In the genomic region with DNA sequence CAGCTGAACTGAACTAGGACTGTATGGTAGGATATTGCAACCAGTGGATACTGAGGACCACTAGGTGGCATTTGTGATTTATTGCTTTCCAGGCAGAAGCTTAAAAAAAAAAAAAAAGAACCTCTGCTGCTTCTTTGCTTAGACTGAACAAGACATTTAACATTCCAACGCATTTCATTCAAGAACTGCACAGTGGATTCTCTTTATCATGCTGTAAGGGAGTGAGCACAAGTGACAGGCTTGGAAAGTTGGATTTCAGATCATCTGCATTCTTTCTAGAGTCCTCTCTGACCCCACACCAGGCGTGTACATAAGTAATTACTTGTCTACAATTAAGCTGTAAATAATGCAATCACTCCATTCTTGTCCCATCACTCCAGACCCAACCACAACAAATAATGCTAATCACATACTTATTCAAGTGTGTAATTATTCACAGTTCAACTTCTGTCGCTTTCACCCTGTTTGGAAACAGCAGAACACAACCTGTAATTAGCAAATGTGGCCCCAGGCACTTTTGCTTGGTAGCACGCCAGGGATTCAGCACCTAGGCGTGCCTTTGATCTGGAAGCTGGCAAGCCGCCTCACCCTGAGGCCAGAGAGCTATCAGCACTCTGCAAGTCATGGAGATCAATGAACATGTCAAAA, we compare ENCODE assay signal across 8 mouse cellular contexts.
DNase-seq lines count a peak whose midpoint lies in the region; ATAC-seq lines count a peak whose summit lies in the region.

No protein-coding gene starts in this region.

- intact Hi-C loops in heart, postnatal 14 days (cut with DNase I): loop anchor here (10.0 kb wide), 1 partner anchor 680 kb away; no protein-coding TSS in a partner anchor
- intact Hi-C loops in left cerebral cortex, postnatal 14 days (cut with DNase I): loop anchor here (5.0 to 10.0 kb wide), 2 partner anchors 182 to 710 kb away; a partner anchor contains a TSS

- ATAC-seq in erythroid progenitor cell, adult 5-6 weeks (replicated peaks; ENCODE audit: low FRiP score, poor library complexity, severe bottlenecking): no peak

- DNase-seq in right cerebral cortex, adult 18-20 months: peak; percentile 20
- DNase-seq in right cerebral cortex, postnatal 25 days: no peak
- peak; percentile 63 to 80 for DNase-seq in cerebellum, postnatal 25 days
- peak; percentile 7 to 11 for DNase-seq in heart, postnatal 14 days
- peak; percentile 43 to 73 for DNase-seq in left cerebral cortex, postnatal 14 days (ENCODE audit: low spot score in 2 of 2)
- peak; percentile 57 for DNase-seq in telencephalon, adult 2 months (ENCODE audit: low read depth, low spot score)
- DNase-seq in thymus, postnatal 25 days: no peak

Comparison
In these comparisons a context has a peak if more than half of its experiments do, and no peak if none do; other contexts are left out.
1. DNase-seq: peak in right cerebral cortex, adult 18-20 months (single experiment), cerebellum, postnatal 25 days (2 of 2), heart, postnatal 14 days (2 of 2), left cerebral cortex, postnatal 14 days (2 of 2) and telencephalon, adult 2 months (single experiment); none in right cerebral cortex, postnatal 25 days (single experiment) and thymus, postnatal 25 days (single experiment).